Mouse (Mus musculus) c-Kit-negative CD71-positive TER-119-positive erythroid progenitor cells, embryonic 14.5 days (primary cell): ENCODE measurements around the gene Msantd2.

Experiments
- DNase-seq: peaks from one replicate; pipeline ENCODE4 v3.0.0-alpha.2; 2013; ENCODE audit warnings: low read depth, low spot score

Gene Msantd2

DNA sequence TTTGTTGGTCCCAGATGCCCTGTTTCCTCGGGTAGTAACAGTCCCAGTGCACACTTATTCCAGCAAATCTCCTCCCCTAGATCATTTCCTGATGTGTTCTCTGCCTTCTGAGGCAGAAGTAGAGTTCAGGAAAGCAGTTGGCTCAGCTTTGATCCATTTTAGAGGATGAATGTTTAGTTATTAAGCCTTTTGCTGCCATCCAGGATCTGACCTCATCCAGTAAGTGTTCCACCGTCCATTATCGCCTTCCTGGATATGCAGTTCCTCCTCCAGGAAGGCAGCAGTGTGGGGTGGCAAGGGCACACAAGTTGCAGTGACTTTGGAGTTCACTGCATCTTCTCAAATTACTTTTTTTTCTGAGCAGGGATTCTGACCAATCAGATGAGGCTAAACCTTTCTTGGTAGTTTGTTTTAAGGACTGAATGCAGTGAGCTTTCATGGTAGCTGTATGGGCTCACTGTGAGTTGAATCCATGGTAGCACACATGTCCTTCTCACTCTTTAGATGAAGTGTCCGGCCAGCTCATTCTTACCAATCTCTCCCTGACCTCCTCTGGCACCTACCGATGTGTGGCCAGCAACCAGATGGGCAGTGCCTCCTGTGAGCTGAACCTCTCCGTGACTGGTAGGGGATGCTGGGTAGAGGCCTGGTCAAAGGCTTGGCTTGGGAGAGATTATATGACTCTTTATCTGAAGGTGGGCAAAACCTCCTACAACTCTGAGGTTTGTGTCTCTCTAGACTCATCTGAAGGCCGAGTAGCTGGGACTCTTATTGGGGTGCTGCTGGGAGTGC is 52.9 kb downstream of the Msantd2 start:
- DNase-seq: no peak

DNA sequence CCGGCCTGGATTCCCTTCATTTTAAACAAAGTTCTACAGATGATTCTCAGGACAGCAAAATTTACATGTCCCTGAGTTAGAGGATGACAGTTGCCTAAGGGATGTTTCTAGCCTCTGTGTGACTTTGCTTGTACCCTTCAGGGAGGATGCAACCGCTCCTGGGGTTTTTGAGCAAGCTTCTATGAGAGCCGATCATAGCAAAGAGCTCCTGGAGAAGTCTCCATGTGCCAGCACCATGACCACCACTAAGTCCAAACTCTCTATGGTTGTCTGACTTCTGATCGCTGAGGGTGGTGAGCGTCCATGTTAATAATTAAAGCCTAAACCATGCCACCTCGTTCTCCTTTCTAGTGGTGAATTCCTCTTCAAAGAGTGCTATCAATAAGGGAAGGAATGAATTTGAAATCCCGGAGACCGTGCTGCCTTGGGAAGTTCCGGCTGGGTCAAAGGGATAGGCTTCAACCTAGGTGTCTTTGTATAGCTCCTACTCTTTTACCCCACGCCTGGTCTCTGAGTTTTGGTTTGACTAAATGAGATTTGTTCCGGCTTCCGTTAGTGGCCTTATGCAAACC is 54.8 kb downstream of the Msantd2 start:
- no peak for DNase-seq

DNA sequence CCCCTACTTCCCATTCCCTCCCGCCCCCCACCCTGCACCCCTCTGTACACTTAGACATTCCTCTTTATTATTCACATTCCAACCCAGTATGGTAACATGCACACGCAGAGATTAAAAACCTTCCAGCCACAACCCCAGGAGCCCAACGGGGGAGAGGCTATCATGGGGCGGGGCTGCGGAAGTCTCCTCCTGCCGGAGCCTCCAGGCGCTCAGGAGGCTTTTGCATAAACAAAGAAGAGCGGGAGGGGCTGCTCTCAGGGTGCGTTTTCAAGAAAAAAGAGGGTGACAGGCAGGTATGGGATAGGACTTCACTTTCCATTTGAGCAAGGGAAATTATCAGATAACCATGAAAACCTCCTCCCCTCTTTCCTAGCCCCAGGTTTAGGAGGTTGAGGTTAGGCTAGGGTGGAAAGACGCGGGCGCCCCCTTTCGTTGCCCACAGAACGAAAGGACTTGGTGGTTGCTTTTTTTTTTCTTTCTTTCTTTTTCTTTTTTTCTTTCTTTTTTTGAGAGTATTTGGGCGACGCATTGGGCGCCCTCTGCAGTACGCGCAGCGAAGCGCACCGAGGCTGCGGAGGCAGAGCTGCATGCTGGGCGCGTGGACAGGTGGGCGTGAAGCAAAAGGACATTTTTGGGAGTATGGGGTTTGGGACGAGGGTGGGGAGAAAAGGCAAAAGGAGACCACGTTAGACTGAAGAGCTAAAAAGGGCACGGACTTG is 55.5 kb downstream of the Msantd2 start:
- DNase-seq: no peak

DNA sequence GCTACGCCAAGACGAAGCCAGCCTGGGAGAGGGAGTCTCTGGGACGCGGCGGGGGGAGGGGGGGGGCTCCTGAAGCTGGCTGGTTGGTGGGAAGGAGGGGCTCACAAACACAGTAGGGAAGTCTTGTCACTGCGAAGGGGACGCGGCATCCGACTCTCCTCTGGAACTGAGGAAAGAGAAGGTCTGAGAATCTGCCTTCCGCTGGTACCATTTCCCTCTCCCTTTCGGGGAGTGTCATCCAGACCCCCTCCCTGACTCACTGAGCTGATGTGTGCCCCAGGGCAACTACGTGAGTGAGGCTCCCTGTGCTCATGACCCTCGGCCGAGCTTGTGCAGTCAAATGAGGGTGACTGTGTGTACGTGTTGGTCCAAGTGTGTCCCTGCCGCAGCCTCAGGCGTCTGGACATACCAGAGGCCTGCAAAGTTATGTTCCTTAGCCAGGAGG is 56.1 kb downstream of the Msantd2 start:
- no peak for DNase-seq

DNA sequence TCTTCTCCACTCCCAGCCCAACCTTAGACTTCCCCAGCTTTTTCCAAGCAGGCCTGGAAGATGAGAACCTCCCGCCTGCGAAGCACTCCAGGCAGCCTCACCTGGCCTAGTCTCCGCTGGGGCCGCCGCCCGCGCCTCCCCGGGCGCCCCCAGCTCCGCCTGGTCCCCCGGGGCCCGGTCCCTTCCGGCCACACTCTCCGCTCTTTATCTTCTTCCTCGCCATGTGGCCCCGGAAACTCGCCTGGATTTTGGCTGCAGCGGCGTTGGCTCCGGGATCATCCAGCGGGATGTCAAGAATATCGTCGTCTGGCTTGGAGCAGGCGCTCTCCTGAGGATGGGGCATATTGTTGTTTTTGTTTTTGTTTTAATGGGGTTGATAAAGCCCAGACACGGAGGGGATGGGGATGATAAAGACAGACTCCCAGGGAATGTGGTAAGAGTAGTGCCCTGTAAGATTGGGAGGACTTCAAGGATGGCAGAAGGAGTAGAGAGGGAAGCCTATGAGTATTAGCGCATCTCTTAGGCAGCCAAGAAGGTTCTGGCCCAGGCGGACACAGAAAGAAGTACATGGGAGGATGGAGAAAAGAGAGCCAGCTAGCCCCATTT is 56.8 kb downstream of the Msantd2 start:
- no peak for DNase-seq

DNA sequence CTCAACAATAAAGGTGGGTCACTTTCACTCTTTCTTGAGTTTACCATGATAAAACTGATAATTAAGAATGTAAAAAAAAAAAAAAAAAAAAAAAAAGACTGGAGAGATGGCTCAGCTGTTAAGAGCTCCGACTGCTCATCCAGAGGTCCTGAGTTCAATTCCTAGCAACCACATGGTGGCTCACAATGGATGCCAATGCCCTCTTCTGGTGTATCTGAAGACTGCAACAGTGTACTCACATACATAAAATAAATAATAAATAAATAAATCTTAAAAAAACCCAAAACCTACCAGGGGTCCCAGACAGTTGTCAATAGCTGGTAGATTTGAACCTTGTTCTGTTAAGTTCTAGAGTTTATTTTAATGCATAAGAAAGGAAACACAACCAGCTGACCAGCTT is 57.8 kb downstream of the Msantd2 start:
- DNase-seq: no peak

DNA sequence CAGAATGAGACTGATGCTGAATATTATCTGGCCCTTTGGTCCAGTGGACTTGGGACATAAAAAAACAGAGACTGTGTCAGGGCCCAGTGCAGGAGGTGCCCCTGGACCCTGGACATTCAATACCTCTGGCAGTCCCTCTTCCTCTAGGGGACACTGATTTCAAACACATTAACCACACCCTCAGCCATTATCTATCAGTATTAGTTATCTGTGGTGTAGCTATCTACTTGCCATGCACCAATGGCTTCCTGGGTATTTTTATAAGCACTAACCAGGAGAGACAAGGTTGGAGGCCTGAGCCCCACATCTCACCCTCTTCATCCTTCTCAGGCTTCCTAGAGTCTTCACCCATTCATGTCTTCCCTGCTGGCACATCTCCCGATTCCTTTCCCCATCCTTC is 61.3 kb downstream of the Msantd2 start:
- DNase-seq: no peak

DNA sequence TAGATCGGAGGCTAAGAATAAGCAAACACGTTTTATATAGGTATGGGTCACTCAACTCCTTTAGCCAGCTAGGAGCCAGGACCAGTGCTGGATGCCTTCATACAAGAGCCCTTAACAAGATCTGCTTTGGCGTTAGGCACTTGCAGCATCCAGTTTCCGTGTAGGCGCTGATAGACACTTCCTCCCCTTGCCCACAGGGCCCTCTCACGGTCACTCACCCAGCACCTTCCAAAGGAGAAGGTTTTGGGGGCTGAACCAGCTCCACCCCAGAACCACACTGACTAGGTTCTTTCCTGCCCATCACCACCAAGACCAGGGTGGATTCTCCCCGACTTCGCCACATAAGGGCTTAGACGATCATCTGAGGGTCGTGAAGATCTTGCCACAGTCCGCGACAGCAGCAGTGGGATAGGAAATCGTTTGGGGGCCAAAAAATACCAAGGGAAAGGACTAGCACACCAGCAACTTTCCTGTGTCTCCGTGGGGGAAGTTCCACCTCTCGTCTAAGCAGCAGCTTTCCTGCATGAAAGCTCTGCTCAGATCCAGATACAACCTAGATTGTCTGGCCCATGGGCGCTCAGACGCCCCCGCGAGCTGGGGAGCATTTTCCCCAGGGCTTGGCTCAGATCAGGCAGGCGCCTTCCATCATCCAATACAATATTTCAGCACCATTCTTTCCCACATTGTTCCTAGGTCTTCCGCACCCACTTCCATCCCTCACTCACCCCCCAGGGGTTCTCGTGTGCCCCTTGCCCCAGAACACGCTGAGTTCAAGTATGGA is 62.8 kb downstream of the Msantd2 start:
- DNase-seq: no peak

DNA sequence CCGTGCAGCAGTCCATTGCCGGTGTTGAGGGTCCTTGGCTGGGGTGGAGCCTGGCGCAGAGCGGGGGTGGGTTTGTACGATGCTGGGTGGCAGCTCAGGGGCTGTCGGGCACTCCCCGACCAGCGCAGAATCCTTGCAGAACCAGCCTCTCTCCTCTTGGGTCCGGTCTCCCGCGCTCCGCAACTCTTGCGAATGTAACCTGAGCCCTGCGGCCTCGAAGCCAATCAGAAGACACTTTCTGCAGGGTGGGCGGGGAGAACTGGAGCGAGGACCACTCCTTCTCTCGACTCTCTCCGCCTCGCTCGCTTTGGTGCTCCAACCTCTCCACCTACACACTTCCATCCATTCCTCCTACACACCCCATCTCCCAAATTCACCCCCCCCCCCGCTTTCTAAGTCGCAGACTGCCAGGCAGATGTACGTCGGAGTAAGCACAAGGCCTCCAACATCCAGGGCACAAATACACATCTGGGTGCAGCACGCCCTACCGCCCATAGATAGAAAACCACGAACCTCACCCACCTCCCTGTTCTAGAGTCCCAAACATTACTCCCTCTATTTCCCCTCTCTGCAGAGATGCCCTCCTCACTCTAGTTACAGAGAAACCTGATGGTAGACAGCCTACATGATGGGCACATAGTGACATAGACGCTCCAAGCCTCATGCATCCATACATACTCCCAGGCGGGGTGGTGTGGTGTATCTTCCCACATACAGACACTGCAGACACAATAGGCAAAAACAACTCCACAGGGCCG is 63.6 kb downstream of the Msantd2 start, which contains the start of gene Nrgn:
TSS of gene Nrgn (minus strand) at position 369 of the 758 bp plus-strand sequence.
- DNase-seq: peak; percentile 9

DNA sequence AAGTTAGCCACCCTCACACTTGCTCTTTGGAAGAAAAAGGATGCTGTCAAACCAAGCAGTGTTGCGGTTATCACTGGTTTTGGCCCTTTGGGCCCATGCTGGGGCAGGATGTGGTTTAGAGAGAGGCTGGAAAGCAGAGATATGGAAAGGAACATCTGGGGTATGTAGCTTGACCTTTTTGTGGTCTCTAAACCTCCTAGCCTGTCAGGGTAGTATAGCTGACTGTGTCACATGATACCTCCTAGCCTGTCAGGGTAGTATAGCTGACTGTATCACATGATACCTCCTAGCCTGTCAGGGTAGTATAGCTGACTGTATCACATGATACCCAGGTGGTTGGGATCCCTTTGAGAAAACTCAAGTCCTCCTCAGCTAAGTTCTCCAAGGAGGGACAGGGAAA is 65.2 kb downstream of the Msantd2 start:
- no peak for DNase-seq

DNA sequence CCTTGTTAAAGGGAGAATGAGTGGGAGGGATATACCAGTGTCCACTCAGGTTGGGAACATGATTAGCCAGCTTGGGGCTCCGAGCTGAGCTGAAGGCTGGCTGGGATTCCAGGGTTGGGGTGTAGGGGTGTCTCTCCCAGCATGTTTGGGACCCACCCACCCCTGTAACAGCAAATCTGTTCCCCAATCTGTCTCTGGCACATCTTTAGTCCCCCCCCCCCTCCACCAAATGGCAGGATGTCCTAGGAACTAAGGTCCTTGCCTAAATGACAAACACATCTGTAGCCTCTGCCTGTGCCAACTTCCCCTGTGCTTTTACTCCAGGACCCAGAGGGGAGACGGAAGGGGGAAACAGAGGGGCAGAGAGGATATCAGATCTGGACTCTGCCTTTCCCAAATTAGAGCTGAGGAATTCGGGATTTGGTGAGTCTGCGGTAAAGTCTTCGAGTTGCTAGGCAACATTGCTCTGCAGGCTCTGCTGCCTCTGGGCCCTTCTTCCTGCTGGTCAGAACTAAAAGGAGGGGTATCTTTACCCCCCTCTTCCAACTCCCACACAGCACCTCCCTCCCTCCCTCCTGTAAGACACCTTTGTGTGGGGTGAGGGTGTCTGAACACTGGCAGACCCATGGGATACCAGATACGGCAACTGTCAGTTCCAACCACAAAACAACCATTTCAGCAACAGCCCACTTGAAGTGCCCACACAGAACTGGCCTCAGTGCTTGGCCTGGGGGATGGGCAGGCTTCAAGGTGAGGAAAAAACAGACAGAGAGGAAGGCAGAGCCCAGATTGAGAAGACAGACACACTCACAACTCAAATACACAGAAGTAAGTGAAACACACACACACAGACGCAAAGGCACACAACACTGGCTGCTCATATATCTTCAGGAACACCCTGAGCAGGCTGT is 66.0 kb downstream of the Msantd2 start, which contains the start of gene Siae:
TSS of gene Siae (plus strand) at position 861 of the 911 bp plus-strand sequence.
- no peak for DNase-seq

DNA sequence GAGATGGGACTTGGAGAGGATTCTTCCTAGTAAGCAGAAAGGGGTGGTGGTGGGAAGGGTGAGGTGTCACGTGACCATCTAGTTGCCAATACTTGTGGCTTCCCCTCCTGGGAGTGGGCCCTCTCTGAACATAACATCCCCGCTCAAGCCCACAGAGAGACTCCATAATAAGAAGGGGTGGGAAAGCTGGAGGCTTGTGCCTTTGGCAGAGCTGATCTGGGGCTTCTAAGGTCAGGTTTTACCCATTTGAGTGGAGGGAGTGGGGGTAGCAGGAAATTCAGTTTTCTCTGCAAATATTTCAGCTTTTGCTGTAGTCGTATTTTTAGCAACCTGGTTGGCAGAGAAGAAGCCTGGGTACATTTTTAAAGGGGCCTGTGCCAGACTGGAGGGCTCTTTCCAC is 67.2 kb downstream of the Msantd2 start:
- no peak for DNase-seq

DNA sequence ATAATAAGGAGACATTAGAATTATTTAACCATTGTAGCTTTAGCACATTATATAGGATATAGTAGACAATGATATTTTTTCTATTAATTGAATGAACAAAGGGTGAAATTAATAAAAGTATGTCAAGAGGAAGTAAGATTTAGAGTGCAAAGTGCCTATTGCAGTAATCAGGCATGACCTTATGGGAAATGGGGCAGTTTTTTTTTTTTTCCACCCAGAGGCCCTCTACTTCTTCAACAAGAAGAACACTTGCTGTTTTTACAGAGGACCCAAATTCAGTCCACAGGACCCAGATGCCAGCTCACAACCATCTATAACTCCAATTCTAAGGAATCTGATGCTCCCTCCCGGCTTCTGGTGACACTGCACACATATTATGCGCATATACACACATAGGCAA is 71.5 kb downstream of the Msantd2 start:
- DNase-seq: no peak

DNA sequence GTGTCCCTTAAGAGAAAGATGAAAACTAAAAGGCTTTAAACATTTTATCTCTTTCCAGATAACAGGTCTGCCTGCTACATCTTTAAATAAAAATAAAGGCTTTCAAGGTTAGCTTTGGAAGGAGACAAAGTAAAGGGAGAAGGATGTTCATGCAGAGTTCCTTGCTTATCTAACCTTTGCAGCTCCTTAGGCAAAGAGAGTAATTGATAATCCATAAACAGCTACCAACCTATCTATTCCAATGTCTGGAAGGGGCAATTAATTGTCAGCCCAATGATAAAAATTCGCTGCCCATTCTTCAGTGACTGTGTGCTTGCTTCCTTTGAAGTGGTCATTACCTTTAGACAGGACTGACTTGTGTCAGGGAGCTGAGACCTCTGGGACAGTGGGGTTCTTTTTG is 74.7 kb downstream of the Msantd2 start:
- no peak for DNase-seq

DNA sequence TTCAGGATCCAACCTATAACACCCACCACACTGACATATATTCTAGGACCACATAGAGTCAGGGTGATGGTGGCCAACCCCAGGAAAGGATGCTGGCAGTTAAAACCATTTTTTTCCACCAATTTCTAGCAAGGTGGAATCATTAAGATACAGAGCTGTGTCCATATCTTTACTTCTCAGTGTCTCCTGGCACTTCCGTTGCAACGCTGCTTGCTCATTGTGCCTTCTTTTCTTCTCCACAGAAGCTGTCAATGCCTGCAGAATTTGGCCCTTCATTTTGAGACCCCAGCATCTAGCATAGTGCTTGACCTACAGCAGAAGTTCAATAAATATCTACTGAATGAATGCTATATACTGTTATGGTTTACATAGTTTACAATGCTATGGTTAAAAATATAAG is 77.9 kb downstream of the Msantd2 start:
- no peak for DNase-seq

DNA sequence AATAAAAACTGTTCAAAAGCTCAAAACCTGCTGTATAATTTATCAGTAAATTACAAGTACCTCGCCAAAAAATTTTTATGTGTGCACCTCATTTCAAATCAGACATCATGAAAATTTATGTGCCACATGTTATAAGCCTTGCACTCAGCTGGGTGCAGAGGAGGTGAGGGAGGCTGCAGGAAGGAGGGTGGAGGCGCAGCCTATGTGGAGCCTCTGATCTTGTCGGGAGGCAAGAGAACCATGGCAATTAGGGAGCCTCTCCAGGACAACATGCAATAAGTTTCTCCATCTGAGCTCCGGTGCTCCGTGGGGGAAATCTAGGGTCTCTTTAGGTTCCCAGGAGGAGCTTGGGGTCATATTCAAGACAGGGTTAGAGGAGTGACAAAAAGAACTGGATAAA is 78.3 kb downstream of the Msantd2 start:
- no peak for DNase-seq

DNA sequence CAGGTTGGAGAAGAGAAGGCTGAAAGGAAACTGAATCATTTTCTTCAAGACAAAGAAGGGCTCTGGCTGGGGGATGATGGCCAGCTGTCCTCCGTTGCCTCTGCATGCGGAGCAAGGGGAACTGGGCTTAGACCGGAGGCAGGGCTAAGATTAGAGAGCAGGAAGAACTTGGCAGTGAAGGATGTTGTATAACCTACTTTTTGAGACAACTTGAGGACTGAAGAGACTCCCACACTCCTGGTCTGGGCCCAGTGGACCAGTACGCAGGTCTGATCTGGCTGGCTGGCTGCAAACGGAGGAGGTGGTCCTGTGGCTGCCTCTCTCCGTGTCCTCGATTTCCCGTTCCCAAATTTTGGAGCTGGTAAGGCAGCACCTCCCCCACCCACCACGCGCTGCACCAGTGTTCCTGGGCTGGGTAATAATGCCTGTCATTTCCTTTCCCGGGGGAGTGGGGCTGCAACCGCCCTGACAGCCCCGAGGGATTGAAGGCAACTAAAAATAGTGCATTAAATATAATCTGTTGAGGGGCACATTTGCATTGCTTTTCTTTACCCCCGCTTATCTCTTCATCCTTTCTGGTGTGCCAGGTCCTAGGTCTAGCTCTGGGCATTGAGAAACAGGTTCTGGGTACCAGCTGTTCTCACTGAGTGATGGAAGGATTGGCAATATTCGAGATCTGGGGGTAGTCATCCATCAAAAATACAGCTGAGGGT is 78.9 kb downstream of the Msantd2 start:
- DNase-seq: no peak

DNA sequence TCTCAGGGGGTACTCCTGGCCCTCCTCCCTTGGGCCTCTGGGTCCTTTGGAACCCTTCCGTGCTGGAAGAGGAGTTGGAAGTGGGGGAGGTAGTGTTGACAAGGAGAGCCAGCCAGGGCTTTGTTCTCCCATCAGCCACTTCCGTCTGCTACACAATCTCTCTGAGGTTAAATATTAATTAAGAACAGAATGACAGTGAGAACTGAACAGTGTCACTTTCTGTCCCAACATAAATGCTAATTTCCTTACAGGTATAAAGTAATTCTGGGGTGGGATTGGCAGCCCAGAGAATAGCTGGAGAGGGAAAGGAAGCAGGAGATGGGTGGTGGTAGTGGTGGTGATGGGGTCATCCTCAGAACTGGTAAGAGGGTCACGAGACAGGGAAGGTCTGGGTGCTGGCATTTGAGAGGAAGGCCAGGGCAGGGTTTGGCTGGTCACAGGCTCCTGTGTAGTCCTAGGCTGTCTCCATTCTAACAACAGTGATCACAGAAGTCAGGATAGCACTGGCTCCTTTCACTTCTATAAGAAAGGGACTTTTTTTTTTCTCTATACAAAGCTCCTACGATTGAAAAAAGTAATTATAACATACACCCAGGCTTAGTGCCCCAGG is 79.6 kb downstream of the Msantd2 start:
- no peak for DNase-seq
